Mouse (Mus musculus): ENCODE measurements around the gene Wdfy1. TPM values are rescaled to one million over a fixed set of nuclear protein-coding genes. Genes with fewer than 3 reads are reported as not detected.

Wdfy1 gene
- polyA plus RNA-seq, 1 experiment, result 22.5 TPM

DNA sequence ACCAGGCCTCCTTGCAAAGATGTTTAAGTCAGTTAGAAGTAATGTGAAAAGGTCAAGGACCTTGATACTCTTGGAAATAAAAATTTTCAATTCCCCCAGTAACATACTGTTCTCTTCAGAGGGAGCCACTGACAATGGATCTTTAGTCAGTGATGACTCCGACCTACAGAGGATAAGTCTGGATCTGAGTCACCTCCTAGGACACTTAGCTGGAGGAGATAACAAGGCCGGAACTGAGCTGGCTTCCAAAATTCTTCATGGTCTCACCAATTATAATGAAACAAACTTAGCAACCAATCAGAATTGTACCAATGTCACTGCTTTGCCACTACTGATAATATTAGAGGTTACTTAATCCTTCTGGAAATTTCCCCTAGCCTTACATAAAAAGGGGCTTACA, 11.9 kb downstream of the Wdfy1 start:
- no peak overlapping the region for H3K4me3 ChIP-seq (replicated peaks; ENCODE audit: control insufficient read depth, low read depth, low read length)
- TF ChIP-seq CTCF (IDR thresholded peaks at IDR 0.05; ENCODE audit: control insufficient read depth, insufficient read depth, low read length), result no peak
- no peak for TF ChIP-seq POLR2A (IDR thresholded peaks at IDR 0.05; ENCODE audit: borderline replicate concordance, control insufficient read depth, low read depth, low read length)
- no peak overlapping the region for H3K27ac ChIP-seq (ENCODE audit: control insufficient read depth, insufficient read depth, low read depth, low read length, poor library complexity)
- WGBS, result 90% methylated on average over 2 of the region's 2 CpGs
- peaks cover 4% of the 10 kb centered on the region for H3K4me1 ChIP-seq (ENCODE audit: control insufficient read depth, insufficient read depth, low read length)

GRCm38 (mm10) chr1:79762282-79763250, 13.4 kb downstream of the Wdfy1 start:
- Histone ChIP-seq H3K27ac (ENCODE audit: control insufficient read depth, insufficient read depth, low read depth, low read length, poor library complexity) (peak overlapping the region; percentile 77), H3K4me3 (replicated peaks; ENCODE audit: control insufficient read depth, low read depth, low read length) (peak overlapping the region; percentile 51), H3K4me1 (ENCODE audit: control insufficient read depth, insufficient read depth, low read length) (peaks cover 4% of the 10 kb centered on the region)
- no peak for TF ChIP-seq POLR2A (IDR thresholded peaks at IDR 0.05; ENCODE audit: borderline replicate concordance, control insufficient read depth, low read depth, low read length)
- TF ChIP-seq CTCF (IDR thresholded peaks at IDR 0.05; ENCODE audit: control insufficient read depth, insufficient read depth, low read length), result no peak
- 14% methylated on average over 16 of the region's 16 CpGs for WGBS

GRCm38 (mm10) chr1:79761917-79762271, 14.0 kb downstream of the Wdfy1 start:
- Histone ChIP-seq H3K27ac (ENCODE audit: control insufficient read depth, insufficient read depth, low read depth, low read length, poor library complexity) (no peak overlapping the region), H3K4me3 (replicated peaks; ENCODE audit: control insufficient read depth, low read depth, low read length) (peak overlapping the region; percentile 61), H3K4me1 (ENCODE audit: control insufficient read depth, insufficient read depth, low read length) (peaks cover 4% of the 10 kb centered on the region)
- 1% methylated on average over 6 of the region's 6 CpGs for WGBS
- TF ChIP-seq CTCF (IDR thresholded peaks at IDR 0.05; ENCODE audit: control insufficient read depth, insufficient read depth, low read length), result no peak
- TF ChIP-seq POLR2A (IDR thresholded peaks at IDR 0.05; ENCODE audit: borderline replicate concordance, control insufficient read depth, low read depth, low read length), result no peak

DNA sequence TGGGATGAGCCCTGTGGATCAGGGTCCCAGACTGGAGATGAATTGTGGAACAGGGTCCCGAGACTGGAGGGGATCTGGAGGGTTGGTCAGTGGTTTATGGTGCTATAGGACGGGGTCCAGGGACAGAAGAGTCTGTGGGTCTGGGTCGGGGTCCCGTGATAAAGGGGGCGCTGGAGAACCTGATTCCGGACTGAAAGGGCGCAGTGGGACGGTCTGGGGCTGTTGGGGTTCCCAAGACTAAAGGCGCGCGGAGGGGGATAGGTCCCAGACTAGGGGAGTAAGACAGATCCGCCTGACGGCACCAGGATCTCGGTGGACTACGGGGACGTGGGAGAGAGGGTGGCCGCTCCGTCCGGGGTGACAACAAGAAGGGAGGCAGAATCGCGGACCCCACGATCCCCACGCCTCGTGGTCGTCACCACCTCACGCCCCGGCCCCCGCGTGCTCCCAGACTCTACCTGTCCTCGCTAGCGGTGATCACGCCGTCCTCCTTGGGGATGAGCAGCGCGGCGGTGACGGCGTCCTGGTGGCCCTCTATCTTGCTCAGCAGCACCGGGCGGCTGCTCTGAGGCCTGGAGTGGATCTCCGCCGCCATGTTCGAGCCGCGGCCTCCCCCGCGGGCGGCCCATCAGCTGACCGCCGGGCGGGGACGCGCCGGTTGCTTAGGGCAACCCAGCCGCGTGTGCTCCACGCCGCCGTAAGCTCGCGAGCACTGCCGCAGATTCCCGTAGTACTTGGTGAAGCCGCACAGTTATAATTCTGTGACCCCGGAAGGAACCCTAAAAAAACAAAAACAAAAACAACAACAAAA, 14.6 kb downstream of the Wdfy1 start:
- under 1% methylated on average over 65 of the region's 65 CpGs for WGBS
- peak; percentile 73; the same call in 1 of the 2 replicates for TF ChIP-seq POLR2A (IDR thresholded peaks at IDR 0.05; ENCODE audit: borderline replicate concordance, control insufficient read depth, low read depth, low read length)
- no peak for TF ChIP-seq CTCF (IDR thresholded peaks at IDR 0.05; ENCODE audit: control insufficient read depth, insufficient read depth, low read length)
- Histone ChIP-seq H3K27ac (ENCODE audit: control insufficient read depth, insufficient read depth, low read depth, low read length, poor library complexity) (peak overlapping the region; percentile 20; the same call in 1 of the 2 replicates), H3K4me3 (replicated peaks; ENCODE audit: control insufficient read depth, low read depth, low read length) (peak overlapping the region; percentile 99), H3K4me1 (ENCODE audit: control insufficient read depth, insufficient read depth, low read length) (peaks cover 4% of the 10 kb centered on the region)

- TF ChIP-seq POLR2A (IDR thresholded peaks at IDR 0.05; ENCODE audit: borderline replicate concordance, control insufficient read depth, low read depth, low read length), result no peak
- no peak for TF ChIP-seq CTCF (IDR thresholded peaks at IDR 0.05; ENCODE audit: control insufficient read depth, insufficient read depth, low read length)
- Histone ChIP-seq H3K4me3 (replicated peaks; ENCODE audit: control insufficient read depth, low read depth, low read length) (peak overlapping the region; percentile 99), H3K4me1 (ENCODE audit: control insufficient read depth, insufficient read depth, low read length) (peaks cover 4% of the 10 kb centered on the region), H3K27ac (ENCODE audit: control insufficient read depth, insufficient read depth, low read depth, low read length, poor library complexity) (peak overlapping the region; percentile 20)
- 7% methylated on average over 11 of the region's 11 CpGs for WGBS
Measured at GRCm38 (mm10) chr1:79760656-79761055, 15.3 kb downstream of the Wdfy1 start.

DNA sequence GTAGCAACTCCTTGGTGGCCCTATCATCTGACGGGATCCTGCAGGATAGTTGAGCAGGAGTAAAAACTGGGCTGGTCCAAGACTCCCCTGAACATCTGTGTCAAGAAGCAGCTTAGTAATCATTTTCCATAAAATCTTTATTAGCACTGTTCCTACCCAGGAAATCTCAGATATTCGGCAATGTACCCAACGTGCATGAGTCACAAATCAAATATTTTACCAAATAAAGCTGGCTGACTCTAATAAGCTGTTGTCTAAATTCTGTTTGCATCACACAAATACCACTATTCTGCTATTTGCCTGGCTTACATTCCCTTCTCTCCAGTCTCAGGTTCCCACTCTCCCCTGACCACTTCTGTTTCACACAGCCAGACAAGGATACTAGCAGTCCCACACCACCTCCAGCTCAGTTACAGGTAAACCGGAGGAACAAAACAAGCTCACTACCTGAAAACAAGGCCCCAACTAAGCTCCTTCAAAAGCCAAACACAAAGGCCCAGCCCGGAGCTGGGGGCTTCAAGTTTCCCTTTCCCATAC, 16.4 kb downstream of the Wdfy1 start:
- TF ChIP-seq CTCF (IDR thresholded peaks at IDR 0.05; ENCODE audit: control insufficient read depth, insufficient read depth, low read length), result no peak
- TF ChIP-seq POLR2A (IDR thresholded peaks at IDR 0.05; ENCODE audit: borderline replicate concordance, control insufficient read depth, low read depth, low read length), result no peak
- H3K27ac ChIP-seq (ENCODE audit: control insufficient read depth, insufficient read depth, low read depth, low read length, poor library complexity), result no peak overlapping the region
- 69% methylated on average over 5 of the region's 5 CpGs for WGBS
- H3K4me1 ChIP-seq (ENCODE audit: control insufficient read depth, insufficient read depth, low read length), result peaks cover 4% of the 10 kb centered on the region
- H3K4me3 ChIP-seq (replicated peaks; ENCODE audit: control insufficient read depth, low read depth, low read length), result no peak overlapping the region

GRCm38 (mm10) chr1:79759006-79759405, 16.9 kb downstream of the Wdfy1 start:
- H3K27ac ChIP-seq (ENCODE audit: control insufficient read depth, insufficient read depth, low read depth, low read length, poor library complexity), result no peak overlapping the region
- TF ChIP-seq CTCF (IDR thresholded peaks at IDR 0.05; ENCODE audit: control insufficient read depth, insufficient read depth, low read length) (no peak), POLR2A (IDR thresholded peaks at IDR 0.05; ENCODE audit: borderline replicate concordance, control insufficient read depth, low read depth, low read length) (no peak)
- H3K4me3 ChIP-seq (replicated peaks; ENCODE audit: control insufficient read depth, low read depth, low read length), result no peak overlapping the region
- peaks cover 4% of the 10 kb centered on the region for H3K4me1 ChIP-seq (ENCODE audit: control insufficient read depth, insufficient read depth, low read length)
- 70% methylated on average over 2 of the region's 2 CpGs for WGBS

DNA sequence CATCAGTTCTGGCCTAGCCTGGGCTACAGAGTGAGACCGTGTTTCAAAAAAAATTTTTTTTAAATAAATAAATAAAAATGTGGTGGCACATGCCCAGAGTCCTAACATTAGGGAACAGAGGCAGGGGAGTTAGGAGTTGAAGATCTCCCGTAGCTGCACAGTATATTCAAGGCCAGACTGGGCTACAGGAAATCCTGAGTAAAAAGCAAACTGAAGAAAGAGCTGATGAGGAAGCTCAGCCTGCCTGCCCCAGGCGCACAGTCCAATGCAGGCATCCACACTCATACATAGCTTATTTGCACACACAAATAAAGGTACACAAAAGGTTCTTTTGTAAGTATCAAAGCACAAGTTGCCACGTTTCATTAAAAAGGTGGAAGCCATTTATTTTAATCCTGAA, 18.3 kb downstream of the Wdfy1 start:
- WGBS, result 22% methylated on average over 4 of the region's 4 CpGs
- Histone ChIP-seq H3K4me3 (replicated peaks; ENCODE audit: control insufficient read depth, low read depth, low read length) (no peak overlapping the region), H3K27ac (ENCODE audit: control insufficient read depth, insufficient read depth, low read depth, low read length, poor library complexity) (no peak overlapping the region), H3K4me1 (ENCODE audit: control insufficient read depth, insufficient read depth, low read length) (peaks cover 5% of the 10 kb centered on the region; the same call in 1 of the 2 replicates)
- TF ChIP-seq CTCF (IDR thresholded peaks at IDR 0.05; ENCODE audit: control insufficient read depth, insufficient read depth, low read length) (no peak), POLR2A (IDR thresholded peaks at IDR 0.05; ENCODE audit: borderline replicate concordance, control insufficient read depth, low read depth, low read length) (no peak)

Data from bone marrow, adult 2 months (tissue).